Mouse (Mus musculus): ENCODE results near the gene Tnni3.

The Tnni3 gene

GRCm38 (mm10) chr7:4521231-4522003 is 2.6 kb downstream of the Tnni3 start:
- no peak for DNase-seq (ENCODE audit: low spot score)

- no peak for DNase-seq (ENCODE audit: low spot score)
These were observed 5.5 kb downstream of the Tnni3 start for GRCm38 (mm10) chr7:4518487-4518886.

GRCm38 (mm10) chr7:4516332-4517050 is 7.5 kb downstream of the Tnni3 start, which contains the start of gene Tnnt1:
Gene Tnnt1 (minus strand): TSS chr7:4516382.
- no peak for DNase-seq (ENCODE audit: low spot score)

GRCm38 (mm10) chr7:4515853-4516252 is 8.2 kb downstream of the Tnni3 start:
- no peak for DNase-seq (ENCODE audit: low spot score)

- no peak for DNase-seq (ENCODE audit: low spot score)
These were observed 10.0 kb downstream of the Tnni3 start for GRCm38 (mm10) chr7:4513829-4514712.

- peak; percentile 44 for DNase-seq (ENCODE audit: low spot score)
These were observed 10.8 kb downstream of the Tnni3 start for GRCm38 (mm10) chr7:4513236-4513635.

- no peak for DNase-seq (ENCODE audit: low spot score)
These were observed 12.4 kb downstream of the Tnni3 start for GRCm38 (mm10) chr7:4511489-4512224.

GRCm38 (mm10) chr7:4509863-4510608 is 14.0 kb downstream of the Tnni3 start:
- DNase-seq (ENCODE audit: low spot score), result peak; percentile 75

GRCm38 (mm10) chr7:4508739-4509116 is 15.3 kb downstream of the Tnni3 start:
- DNase-seq (ENCODE audit: low spot score), result no peak

- DNase-seq (ENCODE audit: low spot score), result no peak
These were observed 15.8 kb downstream of the Tnni3 start for GRCm38 (mm10) chr7:4508062-4508738.

GRCm38 (mm10) chr7:4507220-4507619 is 16.8 kb downstream of the Tnni3 start:
- DNase-seq (ENCODE audit: low spot score), result no peak

- no peak for DNase-seq (ENCODE audit: low spot score)
These were observed 19.2 kb downstream of the Tnni3 start for GRCm38 (mm10) chr7:4504646-4505435.

- no peak for DNase-seq (ENCODE audit: low spot score)
These were observed 20.2 kb downstream of the Tnni3 start for GRCm38 (mm10) chr7:4503858-4504257.

- no peak for DNase-seq (ENCODE audit: low spot score)
These were observed 20.9 kb downstream of the Tnni3 start for GRCm38 (mm10) chr7:4503100-4503499.

- DNase-seq (ENCODE audit: low spot score), result peak; percentile 35
These were observed 21.5 kb downstream of the Tnni3 start for GRCm38 (mm10) chr7:4502421-4503090.

GRCm38 (mm10) chr7:4501558-4502397 is 22.3 kb downstream of the Tnni3 start, which contains the start of gene Ppp1r12c:
Gene Ppp1r12c (minus strand): TSS chr7:4501680.
- peak; percentile 96 for DNase-seq (ENCODE audit: low spot score)

- peak; percentile 35 for DNase-seq (ENCODE audit: low spot score)
These were observed 23.0 kb downstream of the Tnni3 start for GRCm38 (mm10) chr7:4500892-4501471.

- DNase-seq (ENCODE audit: low spot score), result no peak
These were observed 25.0 kb downstream of the Tnni3 start for GRCm38 (mm10) chr7:4499034-4499433.
